Mouse (Mus musculus): ENCODE results near the gene Itga10. TPM values are rescaled to one million over a fixed set of nuclear protein-coding genes. Genes with fewer than 3 reads are reported as not detected.
"Not testable (repeated sequence)": the region's sequence is repeated elsewhere in the genome, so short reads cannot be mapped to it uniquely, and the experiment has no call there.

Itga10 gene
- polyA plus RNA-seq, 1 experiment from 2014 or later, result 0.91 TPM

GRCm38 (mm10) chr3:96639219-96639618 is 6.2 kb upstream of the Itga10 start:
- Histone ChIP-seq H3K27ac (no peak overlapping the region), H3K27me3 (no peaks in the 10 kb centered on the region), H3K9me3 (no peaks in the 10 kb centered on the region), H3K36me3 (peaks cover 53% of the 10 kb centered on the region), H3K4me1 (replicated peaks) (peaks cover 21% of the 10 kb centered on the region), H3K9ac (no peak overlapping the region), H3K4me2 (no peak overlapping the region), H3K4me3 (no peak overlapping the region)
- 75% methylated on average over 1 of the region's 1 CpGs for WGBS
- ATAC-seq (ENCODE audit: low FRiP score), result no peak

- no peak for ATAC-seq (ENCODE audit: low FRiP score)
- Histone ChIP-seq H3K4me2 (no peak overlapping the region), H3K4me3 (no peak overlapping the region), H3K27me3 (no peaks in the 10 kb centered on the region), H3K27ac (no peak overlapping the region), H3K9me3 (no peaks in the 10 kb centered on the region), H3K4me1 (replicated peaks) (no peaks in the 10 kb centered on the region), H3K9ac (no peak overlapping the region), H3K36me3 (peaks cover 45% of the 10 kb centered on the region)
- 75% methylated on average over 3 of the region's 3 CpGs for WGBS
These were observed 2.0 kb downstream of the Itga10 start for GRCm38 (mm10) chr3:96647365-96647764.

- 88% methylated on average over 2 of the region's 2 CpGs for WGBS
- no peak overlapping the region for H3K27ac ChIP-seq
- H3K9me3 ChIP-seq, result no peaks in the 10 kb centered on the region
- ATAC-seq (ENCODE audit: low FRiP score), result no peak
- peaks cover 6% of the 10 kb centered on the region; the same call in 1 of the 2 replicates for H3K36me3 ChIP-seq
- H3K9ac ChIP-seq, result no peak overlapping the region
- H3K4me1 ChIP-seq (replicated peaks), result peaks cover 14% of the 10 kb centered on the region
- no peaks in the 10 kb centered on the region for H3K27me3 ChIP-seq
- H3K4me3 ChIP-seq, result no peak overlapping the region
- H3K4me2 ChIP-seq, result no peak overlapping the region
These were observed 15.5 kb downstream of the Itga10 start for GRCm38 (mm10) chr3:96660901-96661300.

GRCm38 (mm10) chr3:96662731-96663316 is 17.4 kb downstream of the Itga10 start:
- WGBS, result 55% methylated on average over 8 of the region's 8 CpGs
- Histone ChIP-seq H3K9me3 (no peaks in the 10 kb centered on the region), H3K4me1 (replicated peaks) (peaks cover 14% of the 10 kb centered on the region), H3K27me3 (no peaks in the 10 kb centered on the region), H3K36me3 (no peaks in the 10 kb centered on the region), H3K4me3 (peak overlapping the region; percentile 33), H3K9ac (peak overlapping the region; percentile 62; the same call in 1 of the 2 replicates), H3K27ac (peak overlapping the region; percentile 23; the same call in 1 of the 2 replicates), H3K4me2 (peak overlapping the region; percentile 56)
- ATAC-seq (ENCODE audit: low FRiP score), result no peak

- Histone ChIP-seq H3K9me3 (no peaks in the 10 kb centered on the region), H3K4me2 (peak overlapping the region; percentile 56), H3K27ac (peak overlapping the region; percentile 23), H3K4me3 (peak overlapping the region; percentile 33), H3K36me3 (no peaks in the 10 kb centered on the region), H3K27me3 (no peaks in the 10 kb centered on the region), H3K9ac (peak overlapping the region; percentile 62; the same call in 1 of the 2 replicates), H3K4me1 (replicated peaks) (peaks cover 14% of the 10 kb centered on the region)
- peak; percentile 86 for ATAC-seq (ENCODE audit: low FRiP score)
- 6% methylated on average over 18 of the region's 18 CpGs for WGBS
These were observed 18.3 kb downstream of the Itga10 start for GRCm38 (mm10) chr3:96663432-96664239.

GRCm38 (mm10) chr3:96665732-96666363 is 20.5 kb downstream of the Itga10 start:
- H3K9ac ChIP-seq; H3K27me3 ChIP-seq; H3K4me3 ChIP-seq; H3K4me2 ChIP-seq; H3K36me3 ChIP-seq; H3K9me3 ChIP-seq; H3K27ac ChIP-seq; ATAC-seq (ENCODE audit: low FRiP score): not testable (repeated sequence)
- WGBS, result 87% methylated on average over 7 of the region's 7 CpGs
- H3K4me1 ChIP-seq (replicated peaks), result peaks cover 16% of the 10 kb centered on the region

GRCm38 (mm10) chr3:96666916-96667315 is 21.5 kb downstream of the Itga10 start:
- Histone ChIP-seq H3K4me2 (no peak overlapping the region), H3K4me3 (no peak overlapping the region), H3K36me3 (no peaks in the 10 kb centered on the region), H3K27me3 (peaks cover 17% of the 10 kb centered on the region), H3K27ac (no peak overlapping the region), H3K9me3 (no peaks in the 10 kb centered on the region), H3K9ac (no peak overlapping the region), H3K4me1 (replicated peaks) (peaks cover 16% of the 10 kb centered on the region)
- ATAC-seq (ENCODE audit: low FRiP score), result no peak
- WGBS, result 94% methylated on average over 5 of the region's 5 CpGs

- H3K4me2 ChIP-seq, result no peak overlapping the region
- H3K36me3 ChIP-seq, result no peaks in the 10 kb centered on the region
- H3K27ac ChIP-seq, result no peak overlapping the region
- WGBS, result 49% methylated on average over 1 of the region's 1 CpGs
- no peaks in the 10 kb centered on the region for H3K9me3 ChIP-seq
- no peak for ATAC-seq (ENCODE audit: low FRiP score)
- H3K4me3 ChIP-seq, result no peak overlapping the region
- no peak overlapping the region for H3K9ac ChIP-seq
- peaks cover 17% of the 10 kb centered on the region for H3K27me3 ChIP-seq
- peaks cover 16% of the 10 kb centered on the region for H3K4me1 ChIP-seq (replicated peaks)
These were observed 21.9 kb downstream of the Itga10 start for GRCm38 (mm10) chr3:96667316-96667715.

GRCm38 (mm10) chr3:96668424-96669067 is 23.2 kb downstream of the Itga10 start:
- H3K36me3 ChIP-seq, result no peaks in the 10 kb centered on the region
- 95% methylated on average over 5 of the region's 5 CpGs for WGBS
- no peaks in the 10 kb centered on the region for H3K9me3 ChIP-seq
- no peak overlapping the region for H3K4me3 ChIP-seq
- peaks cover 8% of the 10 kb centered on the region for H3K4me1 ChIP-seq (replicated peaks)
- peaks cover 20% of the 10 kb centered on the region for H3K27me3 ChIP-seq
- H3K4me2 ChIP-seq, result no peak overlapping the region
- H3K27ac ChIP-seq, result no peak overlapping the region
- no peak for ATAC-seq (ENCODE audit: low FRiP score)
- no peak overlapping the region for H3K9ac ChIP-seq

- peak within 1 kb of the TSS; percentile 70 for H3K4me2 ChIP-seq
- no peaks in the 10 kb centered on the region for H3K36me3 ChIP-seq
- no peaks in the 10 kb centered on the region for H3K9me3 ChIP-seq
- 5% methylated on average over 35 of the region's 35 CpGs for WGBS
- peaks cover 20% of the 10 kb centered on the region for H3K27me3 ChIP-seq
- H3K4me3 ChIP-seq, result peak within 1 kb of the TSS; percentile 46
- H3K9ac ChIP-seq, result peak within 1 kb of the TSS; percentile 59; the same call in 1 of the 2 replicates
- H3K4me1 ChIP-seq (replicated peaks), result peaks cover 2% of the 10 kb centered on the region; the same call in 1 of the 2 replicates
- peak; percentile 90 for ATAC-seq (ENCODE audit: low FRiP score)
- no peak within 1 kb of the TSS for H3K27ac ChIP-seq
These were observed 24.5 kb downstream of the Itga10 start, which contains the start of gene Ankrd35 for GRCm38 (mm10) chr3:96669727-96670468. Gene Ankrd35, plus strand, starts transcription at chr3:96670131.

- peaks cover 20% of the 10 kb centered on the region for H3K27me3 ChIP-seq
- peaks cover 2% of the 10 kb centered on the region; the same call in 1 of the 2 replicates for H3K4me1 ChIP-seq (replicated peaks)
- no peak overlapping the region for H3K27ac ChIP-seq
- H3K9me3 ChIP-seq, result no peaks in the 10 kb centered on the region
- H3K36me3 ChIP-seq, result no peaks in the 10 kb centered on the region
- H3K9ac ChIP-seq, result no peak overlapping the region
- WGBS, result 96% methylated on average over 5 of the region's 5 CpGs
- no peak overlapping the region for H3K4me3 ChIP-seq
- no peak overlapping the region for H3K4me2 ChIP-seq
- ATAC-seq (ENCODE audit: low FRiP score), result no peak
These were observed 26.1 kb downstream of the Itga10 start for GRCm38 (mm10) chr3:96671519-96671918.

Measured in hindbrain, embryonic 13.5 days (tissue).